ENCODE assay signal across 12 mouse cellular contexts in genomic region chr11:120256108-120256507, GRCm38 (mm10). TPM values are rescaled to one million over a fixed set of nuclear protein-coding genes. Genes with fewer than 3 reads are reported as not detected.
DNase-seq lines count a peak whose midpoint lies in the region; ATAC-seq and TF ChIP-seq lines count a peak whose summit lies in the region.
"Had no signal": no experiment of that assay in that cellular context is flagged by ENCODE, and none has a peak within 500 bp of the region (broad histone marks: within the 10 kb centered on the region; RNA-seq: fewer than 3 reads in every experiment).

No protein-coding gene starts in this region.

- no peaks in the 10 kb centered on the region for H3K27me3 ChIP-seq in heart, embryonic 10.5 days (ENCODE audit: insufficient read depth, poor library complexity, severe bottlenecking)
- no peaks in the 10 kb centered on the region for H3K27me3 ChIP-seq in lung, embryonic 15.5 days
- H3K27me3 ChIP-seq in lung, postnatal 0 days (replicated peaks; ENCODE audit: insufficient read depth, low read length): no peaks in the 10 kb centered on the region
- H3K27me3 ChIP-seq in hindbrain, postnatal 0 days (ENCODE audit: insufficient read depth, low read length): no peaks in the 10 kb centered on the region

- no peak overlapping the region for H3K4me2 ChIP-seq in lung, embryonic 15.5 days
- no peak overlapping the region for H3K4me2 ChIP-seq in lung, postnatal 0 days (replicated peaks; ENCODE audit: low read depth, low read length)
- no peak overlapping the region for H3K4me2 ChIP-seq in hindbrain, postnatal 0 days (ENCODE audit: low read depth, low read length)

- H3K9ac ChIP-seq in lung, embryonic 15.5 days: no peak overlapping the region
- H3K9ac ChIP-seq in lung, postnatal 0 days (replicated peaks; ENCODE audit: low read depth): no peak overlapping the region
- no peak overlapping the region for H3K9ac ChIP-seq in hindbrain, postnatal 0 days (replicated peaks; ENCODE audit: low read length)

- H3K36me3 ChIP-seq in heart, embryonic 10.5 days: peaks cover 22% of the 10 kb centered on the region
- H3K36me3 ChIP-seq in lung, embryonic 15.5 days: no peaks in the 10 kb centered on the region
- no peaks in the 10 kb centered on the region for H3K36me3 ChIP-seq in lung, postnatal 0 days (ENCODE audit: insufficient read depth, low read length)
- no peaks in the 10 kb centered on the region for H3K36me3 ChIP-seq in hindbrain, postnatal 0 days (ENCODE audit: insufficient read depth, low read length)

- intact Hi-C loops in heart, postnatal 36 days (cut with DNase I): no loop called here

- DNase-seq in heart, embryonic 10.5 days (ENCODE audit: low spot score): no peak
- DNase-seq in heart, postnatal 36 days: no peak
- no peak for DNase-seq in lung, postnatal 0 days (ENCODE audit: low spot score)
- DNase-seq in MN1 (ENCODE audit: low spot score): peak; percentile 55
- DNase-seq in hindbrain, postnatal 0 days (ENCODE audit: low spot score): peak; percentile 47
- no peak for DNase-seq in cerebellum, adult 8-10 months
- DNase-seq in thymus, postnatal 10 days (ENCODE audit: low spot score in 2 of 2): no peak
- DNase-seq: adrenal gland, postnatal 14 days; kidney, adult 11 months; lung, postnatal 36 days had no signal

- H3K4me3 ChIP-seq in heart, embryonic 10.5 days: no peak overlapping the region
- H3K4me3 ChIP-seq in lung, embryonic 15.5 days: no peak overlapping the region
- no peak overlapping the region for H3K4me3 ChIP-seq in lung, postnatal 0 days (ENCODE audit: low read depth, low read length)
- no peak overlapping the region for H3K4me3 ChIP-seq in hindbrain, postnatal 0 days (ENCODE audit: low read length)
- H3K4me3 ChIP-seq: left cerebral cortex, adult 2 months had no signal

- WGBS in heart, embryonic 10.5 days: 66% methylated on average over 5 of the region's 5 CpGs
- WGBS in lung, embryonic 15.5 days: 60% methylated on average over 5 of the region's 5 CpGs
- WGBS in lung, postnatal 0 days: 75% methylated on average over 5 of the region's 5 CpGs
- 42% methylated on average over 5 of the region's 5 CpGs for WGBS in hindbrain, postnatal 0 days

- no peaks in the 10 kb centered on the region for H3K9me3 ChIP-seq in heart, embryonic 10.5 days
- no peaks in the 10 kb centered on the region for H3K9me3 ChIP-seq in lung, embryonic 15.5 days
- no peaks in the 10 kb centered on the region for H3K9me3 ChIP-seq in lung, postnatal 0 days (ENCODE audit: low read length)
- no peaks in the 10 kb centered on the region for H3K9me3 ChIP-seq in hindbrain, postnatal 0 days (ENCODE audit: low read length)

- peaks cover 93% of the 10 kb centered on the region for H3K4me1 ChIP-seq in heart, embryonic 10.5 days
- peaks cover 93% of the 10 kb centered on the region for H3K4me1 ChIP-seq in lung, embryonic 15.5 days
- H3K4me1 ChIP-seq in lung, postnatal 0 days (ENCODE audit: insufficient read depth, low read depth, low read length): peaks cover 76% of the 10 kb centered on the region
- peaks cover 74% of the 10 kb centered on the region for H3K4me1 ChIP-seq in hindbrain, postnatal 0 days (ENCODE audit: insufficient read depth, low read length)

- H3K27ac ChIP-seq in heart, embryonic 10.5 days: 0 out of 2 replicates have a peak overlapping the region, but pooled peaks have one; percentile 37
- H3K27ac ChIP-seq in lung, embryonic 15.5 days: peak overlapping the region; percentile 94
- H3K27ac ChIP-seq in lung, postnatal 0 days (ENCODE audit: low read length): no peak overlapping the region
- H3K27ac ChIP-seq in hindbrain, postnatal 0 days: no peak overlapping the region
- H3K27ac ChIP-seq: left cerebral cortex, adult 2 months had no signal

- TF ChIP-seq EP300 in lung, postnatal 0 days (IDR thresholded peaks at IDR 0.05): no peak

- TF ChIP-seq CTCF in lung, postnatal 0 days (IDR thresholded peaks at IDR 0.05): no peak
- no peak for TF ChIP-seq CTCF in hindbrain, postnatal 0 days (IDR thresholded peaks at IDR 0.05; ENCODE audit: low read depth)

- no peak for ATAC-seq in lung, embryonic 15.5 days (ENCODE audit: borderline replicate concordance, extremely low read depth, low FRiP score, low TSS enrichment)
- no peak for ATAC-seq in lung, postnatal 0 days
- no peak for ATAC-seq in hindbrain, postnatal 0 days

RNA-seq across cellular contexts. Expression of gene Bahcc1, which starts 23.4 kb away (rescaled TPM):
- polyA plus RNA-seq in heart, embryonic 10.5 days (2016; fragmentation: Nextera tagmentation; extraction: Ambion mirVana): 7.7 and 12.9 TPM in 2 replicates
- total RNA-seq in heart, postnatal 36 days (2021): 10 to 100 TPM in 1 of 2 experiments, 1 to 10 TPM in 1; 8.5 to 11.2 TPM
- polyA plus RNA-seq in lung, embryonic 15.5 days (2015; fragmentation: Nextera tagmentation; extraction: Ambion mirVana): 8.7 and 9.2 TPM in 2 replicates
- polyA plus RNA-seq in lung, postnatal 0 days (2015; fragmentation: Nextera tagmentation; extraction: Ambion mirVana): 5.9 and 6.6 TPM in 2 replicates
- 31.1 and 43.1 TPM in 2 replicates for total RNA-seq in hindbrain, postnatal 0 days (2014; rRNA removed)
- polyA plus RNA-seq in hindbrain, postnatal 0 days (2015; fragmentation: Nextera tagmentation; extraction: Ambion mirVana): 8.8 and 9.1 TPM in 2 replicates

Comparison
In these comparisons a context has a peak if more than half of its experiments do, and no peak if none do; other contexts are left out.
1. H3K27ac ChIP-seq: peak in heart, embryonic 10.5 days (single experiment) and lung, embryonic 15.5 days (single experiment); none in lung, postnatal 0 days (single experiment) and hindbrain, postnatal 0 days (single experiment).
2. DNase-seq: peak in MN1 (single experiment) and hindbrain, postnatal 0 days (single experiment); none in heart, embryonic 10.5 days (single experiment), heart, postnatal 36 days (0 of 2), lung, postnatal 0 days (single experiment), cerebellum, adult 8-10 months (single experiment) and thymus, postnatal 10 days (0 of 2).